ENCODE assay signal across 8 mouse cellular contexts in the genomic region with DNA sequence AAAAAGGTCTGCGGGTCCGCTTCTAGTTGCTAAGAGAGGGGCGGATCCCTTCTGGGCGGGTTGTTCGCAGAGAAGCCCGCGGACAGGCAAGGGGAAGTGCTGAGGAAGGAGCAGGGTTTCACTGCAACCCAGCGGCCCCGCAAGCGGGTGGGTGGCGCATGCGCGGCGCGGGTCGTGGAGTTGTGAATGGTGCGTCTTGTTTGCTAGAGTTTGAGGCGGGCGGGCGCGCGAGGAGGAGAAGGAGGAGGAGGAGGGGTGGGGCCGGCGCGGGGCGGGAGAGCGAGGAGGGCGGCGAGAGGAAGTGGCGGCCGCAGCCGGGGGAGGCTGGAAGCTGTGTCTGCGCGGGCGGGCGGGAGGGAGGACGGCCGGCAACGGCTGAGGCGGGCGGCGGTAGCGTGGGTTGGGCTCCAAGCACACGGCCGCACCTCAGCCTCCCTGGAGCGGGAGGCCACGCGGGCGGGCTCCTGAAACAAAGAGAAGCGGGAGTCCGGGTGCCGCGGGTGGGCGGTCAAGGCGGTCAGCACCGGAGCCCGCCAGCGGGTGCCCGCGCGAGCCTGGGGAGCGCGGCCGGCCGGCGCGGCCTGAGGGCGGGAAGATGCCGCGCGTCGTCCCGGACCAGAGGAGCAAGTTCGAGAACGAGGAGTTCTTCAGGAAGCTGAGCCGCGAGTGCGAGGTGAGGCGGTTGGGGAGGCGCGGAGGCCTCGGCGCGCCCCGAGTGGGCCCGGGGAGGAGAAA. TPM values are rescaled to one million over a fixed set of nuclear protein-coding genes. Genes with fewer than 3 reads are reported as not detected.
DNase-seq lines count a peak whose midpoint lies in the region; ATAC-seq and TF ChIP-seq lines count a peak whose summit lies in the region.

Cbfb (plus strand) TSS at position 294 of the 735 bp plus-strand sequence.

- dilution Hi-C loops in CH12.LX (cut with MboI; ENCODE audit: extremely low pct_ligation_motif_present, extremely low pct_unique_long_range_greater_than_20kb, low sequenced_read_pairs): no loop called here

- H3K4me1 ChIP-seq in CH12.LX (ENCODE audit: control insufficient read depth in 1 of 2, insufficient read depth in 2 of 2): peaks cover 4 to 24% of the 10 kb centered on the region in 2 experiments
- no peaks in the 10 kb centered on the region for H3K4me1 ChIP-seq in forebrain, embryonic 11.5 days (replicated peaks; ENCODE audit: control insufficient read depth, insufficient read depth, low read length)
- H3K4me1 ChIP-seq in heart, embryonic 16.5 days (ENCODE audit: control insufficient read depth, insufficient read depth, low read length): peaks cover 9% of the 10 kb centered on the region
- H3K4me1 ChIP-seq in liver, embryonic 14.5 days (replicated peaks; ENCODE audit: control insufficient read depth in 2 of 2, insufficient read depth in 2 of 2, low read length in 1 of 2): no peaks in the 10 kb centered on the region
- peaks cover 6% of the 10 kb centered on the region; the same call in 1 of the 2 replicates for H3K4me1 ChIP-seq in stomach, embryonic 15.5 days

- in situ Hi-C loops in CH12.LX (cut with MboI; ENCODE audit: low pct_ligation_motif_present, low pct_unique_long_range_greater_than_20kb, low sequenced_read_pairs): no loop called here

- peak; percentile 96 for DNase-seq in CH12.LX (ENCODE audit: extremely low read depth)
- peak; percentile 64 for DNase-seq in c-Kit-positive CD71-positive TER-119-negative erythroid progenitor cells, embryonic 14.5 days (ENCODE audit: low read depth)
- peak; percentile 99 for DNase-seq in forebrain, embryonic 11.5 days (ENCODE audit: low spot score)
- DNase-seq in kidney, postnatal 25 days: peak; percentile 97 to 99
- DNase-seq in liver, embryonic 14.5 days (ENCODE audit: low read depth in 3 of 3, low spot score in 3 of 3): peak; percentile 65 to 69 (median 68)
- peak; percentile 98 for DNase-seq in neural tube, embryonic 10.5 days (ENCODE audit: extremely low spot score, low spot score)

- TF ChIP-seq RAD21 in CH12.LX (IDR thresholded peaks at IDR 0.05; ENCODE audit: low read depth, low read length): no peak

- H3K27ac ChIP-seq in CH12.LX (ENCODE audit: insufficient read depth, low read depth): peak within 1 kb of the TSS; percentile 76
- peak within 1 kb of the TSS; percentile 97 for H3K27ac ChIP-seq in forebrain, embryonic 11.5 days (ENCODE audit: low read depth, low read length)
- peak within 1 kb of the TSS; percentile 96 for H3K27ac ChIP-seq in heart, embryonic 16.5 days (ENCODE audit: low read length)
- H3K27ac ChIP-seq in liver, embryonic 14.5 days: no peak within 1 kb of the TSS
- H3K27ac ChIP-seq in stomach, embryonic 15.5 days: peak within 1 kb of the TSS; percentile 99

- TF ChIP-seq CTCF in CH12.LX (conservative IDR thresholded peaks at IDR 0.05 in 1 of 2, IDR thresholded peaks at IDR 0.05 in 1 of 2; ENCODE audit: low read depth in 2 of 2, low read length in 2 of 2): no peak
- no peak for TF ChIP-seq CTCF in liver, embryonic 14.5 days (IDR thresholded peaks at IDR 0.05; ENCODE audit: low read depth)

- WGBS in forebrain, embryonic 11.5 days: under 1% methylated on average over 79 of the region's 86 CpGs
- under 1% methylated on average over 79 of the region's 86 CpGs for WGBS in heart, embryonic 16.5 days
- WGBS in liver, embryonic 14.5 days (ENCODE audit: insufficient replicate concordance): under 1% methylated on average over 83 of the region's 86 CpGs
- under 1% methylated on average over 81 of the region's 86 CpGs for WGBS in stomach, embryonic 15.5 days

- peak within 1 kb of the TSS; percentile 92 for H3K9ac ChIP-seq in CH12.LX (ENCODE audit: insufficient read depth, low read depth)
- peak within 1 kb of the TSS; percentile 97 for H3K9ac ChIP-seq in forebrain, embryonic 11.5 days (ENCODE audit: low read length)
- peak within 1 kb of the TSS; percentile 90 for H3K9ac ChIP-seq in heart, embryonic 16.5 days (ENCODE audit: low read length)
- H3K9ac ChIP-seq in liver, embryonic 14.5 days (replicated peaks): peak within 1 kb of the TSS; percentile 43
- peak within 1 kb of the TSS; percentile 91 for H3K9ac ChIP-seq in stomach, embryonic 15.5 days

- no peaks in the 10 kb centered on the region for H3K9me3 ChIP-seq in CH12.LX (replicated peaks; ENCODE audit: low read length)
- H3K9me3 ChIP-seq in forebrain, embryonic 11.5 days (ENCODE audit: control insufficient read depth, low read length): no peaks in the 10 kb centered on the region
- H3K9me3 ChIP-seq in heart, embryonic 16.5 days (replicated peaks; ENCODE audit: control insufficient read depth, low read length): no peaks in the 10 kb centered on the region
- H3K9me3 ChIP-seq in liver, embryonic 14.5 days (ENCODE audit: control insufficient read depth, low read length): no peaks in the 10 kb centered on the region
- no peaks in the 10 kb centered on the region for H3K9me3 ChIP-seq in stomach, embryonic 15.5 days

- H3K4me2 ChIP-seq in CH12.LX (ENCODE audit: insufficient read depth, low read depth, poor library complexity, severe bottlenecking): peak within 1 kb of the TSS; percentile 82
- H3K4me2 ChIP-seq in forebrain, embryonic 11.5 days (ENCODE audit: low read depth, low read length, severe bottlenecking): peak within 1 kb of the TSS; percentile 48
- peak within 1 kb of the TSS; percentile 80 for H3K4me2 ChIP-seq in heart, embryonic 16.5 days (ENCODE audit: low read depth, low read length)
- peak within 1 kb of the TSS; percentile 64 for H3K4me2 ChIP-seq in liver, embryonic 14.5 days (ENCODE audit: low read depth)
- peak within 1 kb of the TSS; percentile 68 for H3K4me2 ChIP-seq in stomach, embryonic 15.5 days

- no peaks in the 10 kb centered on the region for H3K27me3 ChIP-seq in CH12.LX (replicated peaks)
- H3K27me3 ChIP-seq in forebrain, embryonic 11.5 days (ENCODE audit: control insufficient read depth, insufficient read depth, low read length): no peaks in the 10 kb centered on the region
- H3K27me3 ChIP-seq in heart, embryonic 16.5 days (ENCODE audit: control insufficient read depth, insufficient read depth, low read length): no peaks in the 10 kb centered on the region
- H3K27me3 ChIP-seq in liver, embryonic 14.5 days (ENCODE audit: control insufficient read depth, insufficient read depth, low read length): peaks cover 29% of the 10 kb centered on the region
- no peaks in the 10 kb centered on the region for H3K27me3 ChIP-seq in stomach, embryonic 15.5 days (replicated peaks)

- H3K36me3 ChIP-seq in CH12.LX (replicated peaks in 1 of 2; ENCODE audit: control insufficient read depth in 1 of 2, insufficient read depth in 1 of 2, low read length in 1 of 2): peaks cover 4 to 17% of the 10 kb centered on the region in 2 experiments
- H3K36me3 ChIP-seq in forebrain, embryonic 11.5 days (ENCODE audit: control insufficient read depth, insufficient read depth, low read length): no peaks in the 10 kb centered on the region; the same call in 1 of the 2 replicates
- H3K36me3 ChIP-seq in heart, embryonic 16.5 days (ENCODE audit: control insufficient read depth, insufficient read depth): no peaks in the 10 kb centered on the region; the same call in 1 of the 2 replicates
- no peaks in the 10 kb centered on the region for H3K36me3 ChIP-seq in liver, embryonic 14.5 days (replicated peaks; ENCODE audit: control insufficient read depth, insufficient read depth, low read depth)
- H3K36me3 ChIP-seq in stomach, embryonic 15.5 days: no peaks in the 10 kb centered on the region

- no peak for TF ChIP-seq EP300 in CH12.LX (IDR thresholded peaks at IDR 0.05; ENCODE audit: low read length)
- no peak for TF ChIP-seq EP300 in liver, embryonic 14.5 days (IDR thresholded peaks at IDR 0.05; ENCODE audit: low read depth)

- ATAC-seq in forebrain, embryonic 11.5 days (replicated peaks; ENCODE audit: low FRiP score): peak; percentile 94
- ATAC-seq in heart, embryonic 16.5 days (replicated peaks; ENCODE audit: extremely low read depth, insufficient read depth, low FRiP score): peak; percentile 93
- peak; percentile 86 for ATAC-seq in liver, embryonic 14.5 days (ENCODE audit: insufficient read depth)
- peak; percentile 94 for ATAC-seq in stomach, embryonic 15.5 days (ENCODE audit: insufficient read depth, low FRiP score, low read depth)

- peaks cover 37% of the 10 kb centered on the region for H3K79me2 ChIP-seq in CH12.LX (replicated peaks; ENCODE audit: control insufficient read depth, extremely low read depth, insufficient read depth, poor library complexity, severe bottlenecking)

- H3K4me3 ChIP-seq in CH12.LX (replicated peaks in 1 of 3; ENCODE audit: low read depth in 2 of 3, low read length in 2 of 3, poor library complexity in 1 of 3): peak within 1 kb of the TSS; percentile 86 to 95 (median 87)
- peak within 1 kb of the TSS; percentile 96 for H3K4me3 ChIP-seq in forebrain, embryonic 11.5 days (ENCODE audit: low read depth, low read length)
- H3K4me3 ChIP-seq in heart, embryonic 16.5 days (ENCODE audit: low read length): peak within 1 kb of the TSS; percentile 97
- peak within 1 kb of the TSS; percentile 54 to 55 for H3K4me3 ChIP-seq in liver, embryonic 14.5 days (ENCODE audit: insufficient read depth in 1 of 2, low read depth in 2 of 2, low read length in 2 of 2)
- peak within 1 kb of the TSS; percentile 83 for H3K4me3 ChIP-seq in stomach, embryonic 15.5 days (replicated peaks)

- peak; percentile 61 for TF ChIP-seq POLR2A in CH12.LX (IDR thresholded peaks at IDR 0.05; ENCODE audit: low read depth, low read length)

TF ChIP-seq in CH12.LX, 34 proteins besides CTCF, POLR2A, EP300 and RAD21 (continues in another document):
- TF ChIP-seq SMC3 (IDR thresholded peaks at IDR 0.05; ENCODE audit: low read depth, low read length) (no peak), SIN3A (IDR thresholded peaks at IDR 0.05; ENCODE audit: low read length) (peak; percentile 88; the same call in 1 of the 2 replicates), BHLHE40 (IDR thresholded peaks at IDR 0.05; ENCODE audit: low read depth, low read length) (0 out of 2 replicates have a peak, but pooled peaks have one; percentile 21), PAX5 (IDR thresholded peaks at IDR 0.05; ENCODE audit: low read length) (no peak), E2F4 (IDR thresholded peaks at IDR 0.05; ENCODE audit: insufficient replicate concordance, low read depth, low read length) (peak; percentile 43; the same call in 1 of the 2 replicates), HCFC1 (IDR thresholded peaks at IDR 0.05; ENCODE audit: low read depth, low read length) (peak; percentile 29; the same call in 1 of the 2 replicates), ZC3H11A (IDR thresholded peaks at IDR 0.05; ENCODE audit: low read depth, low read length) (no peak)

RNA-seq across cellular contexts. Expression of gene Cbfb, which starts in this region (rescaled TPM):
- total RNA-seq in CH12.LX (2012; rRNA removed) (49.7 and 70.2 TPM in 2 replicates), CH12.LX (2014; rRNA removed) (170 and 203 TPM in 2 replicates)
- polyA plus RNA-seq in CH12.LX (2012; ENCODE audit: insufficient read length, low read depth): 87.9 and 97.7 TPM in 2 replicates
- 63.3 and 67.9 TPM in 2 replicates for polyA plus RNA-seq in forebrain, embryonic 11.5 days (2014; fragmentation: Nextera tagmentation; extraction: Ambion mirVana)
- 38.7 and 48.5 TPM in 2 replicates for polyA plus RNA-seq in heart, embryonic 16.5 days (2015; fragmentation: Nextera tagmentation; extraction: Ambion mirVana)
- 3.6 and 5.8 TPM in 2 replicates for polyA plus RNA-seq in liver, embryonic 14.5 days (2012; rRNA removed)
- 7.5 and 7.8 TPM in 2 replicates for polyA plus RNA-seq in liver, embryonic 14.5 days (2014; fragmentation: Nextera tagmentation; extraction: Ambion mirVana)
- 53.2 and 54.4 TPM in 2 replicates for polyA plus RNA-seq in stomach, embryonic 15.5 days (2015; fragmentation: Nextera tagmentation; extraction: Ambion mirVana)

Comparison
In these comparisons a context has a peak if more than half of its experiments do, and no peak if none do; other contexts are left out.
1. H3K9ac ChIP-seq: peak in every context shown above with its lines; median percentile 97 in forebrain, embryonic 11.5 days; 92 in CH12.LX; 91 in stomach, embryonic 15.5 days; 90 in heart, embryonic 16.5 days; 43 in liver, embryonic 14.5 days.